Mouse (Mus musculus): ENCODE measurements around the gene Bahcc1.

Bahcc1 gene

GRCm38 (mm10) chr11:120297767-120298166 is 65.0 kb downstream of the Bahcc1 start:
- no peak for DNase-seq (ENCODE audit: low spot score in 2 of 2)

DNA sequence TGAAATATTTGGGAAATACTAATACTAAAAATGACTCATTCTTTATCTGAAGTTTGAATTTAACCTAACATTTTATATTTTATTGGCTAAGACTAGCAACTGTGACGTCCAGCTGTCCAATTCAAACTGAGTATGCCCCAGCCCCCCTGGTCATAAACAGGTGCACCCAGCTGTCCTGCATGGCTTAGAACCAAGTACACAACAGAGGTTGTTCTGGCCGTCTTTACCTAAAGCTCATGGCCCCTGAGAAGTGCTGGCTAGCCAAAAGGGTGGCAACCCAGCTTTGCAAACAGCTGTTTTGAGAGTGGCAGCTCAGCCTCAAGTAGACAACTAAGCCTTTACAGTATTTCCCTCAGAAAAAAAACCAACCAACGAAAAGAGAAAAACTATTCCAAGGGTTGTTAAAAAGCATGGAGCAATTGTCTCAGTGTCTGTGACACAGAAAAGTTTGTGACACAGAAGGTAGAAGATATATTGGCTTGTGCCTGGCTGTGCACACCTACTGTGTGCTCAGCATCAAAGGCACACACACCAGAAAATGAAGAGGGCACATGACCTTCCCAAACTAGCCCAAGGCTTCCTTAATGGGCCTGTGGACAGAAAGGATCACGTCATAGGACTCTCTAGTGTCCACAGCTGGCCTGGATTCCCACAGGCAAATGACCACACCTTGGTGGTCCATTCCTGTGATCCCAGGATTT is 65.8 kb downstream of the Bahcc1 start:
- DNase-seq (ENCODE audit: low spot score in 2 of 2), result no peak

DNA sequence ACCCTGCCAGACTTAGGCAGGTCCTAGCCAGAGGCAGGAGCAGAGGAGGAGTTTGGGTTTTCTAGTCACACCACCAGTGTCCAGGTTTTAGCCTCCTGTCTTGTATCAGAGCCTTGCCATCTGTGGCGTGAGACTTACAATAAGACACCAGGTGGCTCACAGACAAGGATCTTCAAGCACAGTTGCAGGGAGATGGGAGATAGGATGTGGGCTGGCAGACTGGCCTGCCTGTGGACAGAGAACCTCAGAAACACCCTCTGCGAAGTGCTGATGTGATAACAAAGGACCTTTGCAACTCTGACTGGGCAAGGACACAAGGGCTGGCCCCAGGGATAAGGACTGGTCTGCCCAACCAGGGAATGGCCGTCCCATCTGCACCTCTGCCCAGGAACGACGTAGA is 66.7 kb downstream of the Bahcc1 start:
- no peak for DNase-seq (ENCODE audit: low spot score in 2 of 2)

DNA sequence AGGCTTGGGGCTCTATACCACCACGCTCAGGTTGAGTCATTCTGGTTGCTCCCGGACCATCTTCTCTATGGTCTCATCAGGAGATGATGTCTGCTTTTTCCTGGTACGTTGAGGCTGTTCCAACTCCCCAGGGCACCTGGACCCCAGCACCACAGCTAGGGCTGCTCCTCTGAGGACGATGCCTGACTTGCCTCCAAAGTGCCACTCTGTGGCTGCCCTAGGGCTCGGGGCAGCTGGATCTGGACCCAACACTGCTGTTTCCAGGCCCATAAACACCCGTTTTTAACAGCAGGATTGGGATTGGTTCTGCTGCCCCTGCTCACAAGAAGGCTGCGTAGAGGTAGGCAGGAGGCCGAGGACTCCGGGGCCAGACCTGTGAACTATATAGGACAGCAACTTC is 70.4 kb downstream of the Bahcc1 start:
- DNase-seq (ENCODE audit: low spot score in 2 of 2), result no peak

- DNase-seq (ENCODE audit: low spot score in 2 of 2), result no peak
Observed at GRCm38 (mm10) chr11:120303559-120304349, 71.0 kb downstream of the Bahcc1 start.

DNA sequence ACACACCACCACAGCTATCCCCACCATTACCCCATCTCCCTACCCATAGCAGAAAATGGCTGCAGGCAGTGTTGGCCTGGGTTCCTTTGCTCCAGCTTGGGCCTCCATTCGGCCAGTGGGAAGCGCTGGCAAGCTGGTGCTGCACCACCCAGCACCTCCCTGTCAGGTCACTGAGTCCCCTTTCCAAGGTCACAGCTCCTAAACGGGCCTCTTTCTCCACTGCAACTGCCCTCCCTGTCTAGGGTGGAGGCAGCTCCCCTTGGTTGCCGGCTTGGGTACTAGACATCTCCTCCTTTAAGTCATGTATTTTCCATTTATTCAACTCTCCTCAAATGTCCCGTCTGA is 71.6 kb downstream of the Bahcc1 start:
- no peak for DNase-seq (ENCODE audit: low spot score in 2 of 2)

- DNase-seq (ENCODE audit: low spot score in 2 of 2), result peak; percentile 72 to 74
Observed at GRCm38 (mm10) chr11:120304886-120305534, 72.3 kb downstream of the Bahcc1 start.

- no peak for DNase-seq (ENCODE audit: low spot score in 2 of 2)
Observed at GRCm38 (mm10) chr11:120305535-120306365, 73.0 kb downstream of the Bahcc1 start.

DNA sequence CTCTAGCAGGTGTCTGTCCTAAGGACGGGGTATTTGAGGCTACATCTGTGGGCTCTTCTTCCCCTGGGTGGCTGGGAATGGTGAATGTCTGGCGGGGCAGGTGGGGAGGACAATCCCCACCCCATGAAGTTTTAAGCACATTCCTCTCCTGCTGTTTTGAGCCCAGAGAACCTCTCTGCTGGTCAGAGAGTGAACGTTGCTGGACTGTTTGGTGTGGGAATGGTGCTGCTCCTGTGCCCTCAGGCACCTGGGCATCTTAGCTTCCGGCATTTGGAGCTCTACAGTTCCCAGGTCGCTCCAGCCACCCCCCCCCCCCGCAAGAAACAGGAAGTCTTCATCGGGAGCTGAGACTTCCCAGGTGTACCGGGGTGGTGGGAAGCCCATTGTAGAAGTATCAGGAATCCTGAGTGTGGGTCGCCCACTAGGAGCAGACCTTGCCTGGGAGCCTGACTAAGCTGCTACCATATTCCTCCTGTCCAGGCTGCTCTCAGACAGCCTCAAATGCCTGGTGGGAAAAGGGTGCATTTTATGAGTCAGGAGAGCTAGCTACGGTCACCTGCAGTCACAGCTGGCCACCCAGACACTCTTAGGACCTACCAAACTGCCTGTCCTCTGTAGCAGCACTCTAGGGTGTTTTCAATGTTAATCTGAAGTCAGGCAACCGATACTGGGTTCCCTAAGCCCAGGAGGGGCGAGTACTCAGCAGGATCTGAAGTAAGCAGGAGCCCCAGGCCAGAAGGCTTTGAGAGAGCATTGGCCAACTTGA is 73.8 kb downstream of the Bahcc1 start:
- no peak for DNase-seq (ENCODE audit: low spot score in 2 of 2)

DNA sequence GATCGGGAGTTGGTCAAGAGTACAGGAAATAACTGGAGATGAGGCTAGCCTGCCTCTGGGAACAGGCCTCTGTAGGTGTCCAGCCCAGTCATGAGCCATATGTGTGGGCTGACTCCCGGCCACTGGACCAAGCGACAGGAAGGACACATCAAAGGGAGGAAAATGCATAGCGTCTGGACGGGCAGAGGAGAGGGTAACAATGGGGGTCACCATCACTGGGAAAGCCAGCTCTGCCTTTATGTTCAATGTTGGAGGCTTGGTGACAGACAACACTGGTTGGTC is 74.3 kb downstream of the Bahcc1 start:
- no peak for DNase-seq (ENCODE audit: low spot score in 2 of 2)

DNA sequence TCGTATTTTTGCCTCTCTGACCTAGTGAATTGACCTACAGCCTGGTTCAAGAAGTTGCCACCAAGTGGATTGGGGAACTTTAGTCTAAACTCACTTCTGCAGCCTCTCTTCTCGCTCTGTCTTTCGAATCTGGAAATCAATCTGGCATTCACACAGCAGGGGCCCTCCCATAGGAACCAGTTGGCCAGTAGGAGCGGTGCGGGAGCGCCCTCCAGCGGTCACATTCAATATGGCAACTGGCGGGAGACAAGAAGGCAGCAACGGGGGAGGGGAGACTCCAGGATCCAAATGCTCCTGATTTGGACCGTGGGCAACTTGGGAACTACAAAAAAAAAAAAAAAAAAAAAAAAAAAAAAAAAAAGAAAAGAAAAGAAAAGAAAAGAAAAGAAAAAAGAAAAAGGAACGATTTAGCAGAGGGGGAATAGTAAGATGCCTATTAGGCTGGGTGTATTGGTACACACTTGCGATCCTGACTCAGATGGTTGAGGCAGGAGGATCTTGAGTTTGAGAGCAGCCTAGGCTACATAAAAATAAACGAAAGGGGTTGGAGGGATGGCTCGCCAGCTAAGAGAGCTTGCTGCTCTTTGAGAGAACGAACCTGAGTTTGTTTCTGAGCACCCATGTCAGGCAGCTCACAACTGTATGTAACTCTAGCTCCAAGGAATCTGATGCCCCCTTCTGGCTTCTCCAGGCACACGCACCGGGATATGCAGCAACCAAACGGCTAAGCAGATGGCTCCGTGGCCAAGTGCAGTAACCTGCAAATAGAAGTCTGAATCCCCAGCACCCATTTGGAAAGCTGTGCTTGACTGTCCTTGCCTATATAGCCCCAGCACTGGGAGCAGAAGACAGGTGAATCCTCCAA is 75.1 kb downstream of the Bahcc1 start:
- DNase-seq (ENCODE audit: low spot score in 2 of 2), result peak; percentile 87 to 93

DNA sequence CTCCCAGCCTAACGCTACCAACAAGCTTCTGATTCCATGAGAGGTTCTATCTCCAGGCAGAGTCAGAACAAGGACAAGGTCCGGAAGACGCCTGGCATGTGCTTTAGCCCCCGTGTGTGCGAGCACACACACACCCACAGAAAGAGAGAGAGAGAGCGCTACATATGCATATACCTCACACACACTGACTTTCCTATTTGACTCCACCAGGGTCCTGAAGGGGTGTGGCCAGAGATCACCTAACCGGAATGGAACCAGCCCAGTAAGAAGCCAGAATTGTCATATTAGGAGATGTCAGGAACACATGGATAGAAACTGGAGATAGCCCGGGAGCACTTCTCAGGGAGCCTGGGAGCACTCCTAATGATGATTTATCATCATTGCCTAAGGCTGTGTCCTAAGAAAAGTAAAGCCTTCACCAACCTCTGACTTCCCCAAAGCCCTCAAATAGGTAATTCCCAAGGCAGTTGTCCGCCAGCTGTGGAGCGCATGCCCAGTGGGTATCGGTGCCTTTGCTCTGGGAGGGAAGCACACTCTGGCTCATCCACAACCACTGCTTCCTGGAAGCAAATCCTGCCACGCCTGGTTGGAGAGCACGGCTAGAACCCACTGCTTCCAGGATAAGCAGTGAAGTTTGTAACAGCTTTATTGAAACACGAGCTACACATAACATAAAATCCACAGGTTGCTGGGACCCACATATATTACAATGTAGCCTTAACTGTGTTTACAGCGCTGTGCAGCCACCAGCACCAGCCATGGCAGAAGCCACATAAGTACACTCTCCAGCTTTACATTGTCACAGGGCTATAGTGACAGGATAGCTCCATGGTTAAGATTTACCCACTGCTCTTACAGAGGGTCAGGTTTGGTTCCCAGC is 75.9 kb downstream of the Bahcc1 start:
- DNase-seq (ENCODE audit: low spot score in 2 of 2), result no peak

DNA sequence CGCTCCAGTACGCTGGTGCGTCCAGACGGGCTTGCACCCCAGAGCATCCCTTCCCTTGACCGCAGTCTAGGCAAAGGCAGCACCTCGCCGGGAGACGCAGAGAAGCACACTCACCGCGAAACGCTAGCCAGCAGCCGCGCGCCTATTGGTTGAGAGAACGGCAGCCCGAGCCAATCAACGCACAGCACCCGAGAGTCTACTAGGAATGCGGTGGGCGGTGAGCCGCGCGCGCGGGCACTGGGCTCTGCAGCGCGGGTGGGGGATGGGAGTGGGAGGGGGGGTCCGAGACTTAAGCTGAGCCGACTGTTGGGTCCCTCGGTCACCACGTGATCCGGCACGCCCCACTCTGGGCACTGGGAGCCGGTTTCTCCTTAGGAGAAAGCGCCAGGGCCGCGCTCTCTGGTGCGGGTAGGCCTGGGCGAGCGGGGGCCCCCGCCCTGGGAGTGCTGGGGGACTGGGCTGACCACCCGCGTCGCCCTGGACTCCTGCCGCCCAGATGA is 78.1 kb downstream of the Bahcc1 start:
- DNase-seq (ENCODE audit: low spot score in 2 of 2), result peak; percentile 71 to 82

DNA sequence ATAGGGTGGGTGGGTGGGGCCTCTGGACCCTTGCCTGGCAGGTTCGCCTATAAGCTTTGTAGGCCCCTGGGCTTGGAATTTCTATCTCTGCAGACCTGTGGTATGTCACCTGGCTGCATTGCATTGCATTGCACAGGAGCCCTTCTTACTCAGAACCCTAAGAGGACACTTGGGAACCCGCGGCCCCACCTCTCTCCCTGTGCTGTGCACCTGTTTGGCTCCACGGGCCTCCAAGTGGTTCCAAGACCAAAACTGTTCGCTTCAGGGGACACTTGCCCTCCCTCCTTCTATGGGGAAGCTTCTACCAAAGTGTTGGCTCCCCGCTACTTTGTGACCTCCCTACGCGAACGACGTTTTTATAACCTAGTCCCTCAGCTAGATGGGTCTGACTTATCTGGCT is 78.8 kb downstream of the Bahcc1 start:
- no peak for DNase-seq (ENCODE audit: low spot score in 2 of 2)

GRCm38 (mm10) chr11:120312069-120312468 is 79.3 kb downstream of the Bahcc1 start:
- DNase-seq (ENCODE audit: low spot score in 2 of 2), result no peak

DNA sequence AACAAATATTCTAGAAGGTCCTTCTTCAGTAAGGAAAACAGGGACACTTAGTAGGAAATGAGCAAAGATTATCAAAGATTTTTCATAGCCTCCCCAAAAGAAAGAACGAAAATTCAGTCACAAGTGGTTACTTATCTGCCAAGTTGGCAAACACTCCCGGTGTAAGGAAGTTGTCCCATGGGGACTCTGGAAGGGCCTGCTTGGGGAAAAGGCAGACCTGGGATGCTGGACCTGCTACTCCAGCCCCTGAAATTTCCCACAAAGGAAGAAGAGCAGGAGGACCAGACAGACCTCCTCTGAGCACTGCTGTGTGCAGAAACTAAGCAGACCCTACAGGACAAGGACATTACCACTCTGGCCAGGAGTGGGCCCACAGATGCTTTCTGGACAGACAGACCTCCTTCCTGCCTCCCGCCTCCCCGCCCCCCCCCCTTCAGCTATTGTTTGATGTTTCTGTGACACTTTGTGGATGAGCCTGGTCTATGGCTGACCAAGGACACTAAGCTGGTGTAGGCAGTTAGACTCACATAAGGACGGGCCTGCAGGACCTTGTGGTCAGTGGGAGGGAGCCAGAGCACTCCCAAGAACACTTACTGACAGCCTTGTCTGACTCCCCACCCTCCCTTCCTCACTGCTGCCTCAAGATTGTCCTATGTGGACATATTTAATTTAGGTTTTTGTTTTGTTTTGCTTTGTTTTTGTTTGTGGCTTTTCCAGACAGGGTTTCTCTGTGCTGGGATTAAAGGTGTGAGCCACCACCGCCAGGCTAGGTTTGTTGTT is 81.3 kb downstream of the Bahcc1 start:
- DNase-seq (ENCODE audit: low spot score in 2 of 2), result no peak

- DNase-seq (ENCODE audit: low spot score in 2 of 2), result no peak
Observed at GRCm38 (mm10) chr11:120314721-120315415, 82.1 kb downstream of the Bahcc1 start.

- DNase-seq (ENCODE audit: low spot score in 2 of 2), result no peak
Observed at GRCm38 (mm10) chr11:120315416-120315761, 82.6 kb downstream of the Bahcc1 start.

All from urinary bladder, adult 18-20 months (tissue).